Mouse (Mus musculus): ENCODE measurements at regions not wholly inside any gene's neighbourhood (a gene's known extent, or its start where the extent isn't known, plus 50 kb on each side); places are given as distances from the start of the nearest gene placed in this dataset.

DNA sequence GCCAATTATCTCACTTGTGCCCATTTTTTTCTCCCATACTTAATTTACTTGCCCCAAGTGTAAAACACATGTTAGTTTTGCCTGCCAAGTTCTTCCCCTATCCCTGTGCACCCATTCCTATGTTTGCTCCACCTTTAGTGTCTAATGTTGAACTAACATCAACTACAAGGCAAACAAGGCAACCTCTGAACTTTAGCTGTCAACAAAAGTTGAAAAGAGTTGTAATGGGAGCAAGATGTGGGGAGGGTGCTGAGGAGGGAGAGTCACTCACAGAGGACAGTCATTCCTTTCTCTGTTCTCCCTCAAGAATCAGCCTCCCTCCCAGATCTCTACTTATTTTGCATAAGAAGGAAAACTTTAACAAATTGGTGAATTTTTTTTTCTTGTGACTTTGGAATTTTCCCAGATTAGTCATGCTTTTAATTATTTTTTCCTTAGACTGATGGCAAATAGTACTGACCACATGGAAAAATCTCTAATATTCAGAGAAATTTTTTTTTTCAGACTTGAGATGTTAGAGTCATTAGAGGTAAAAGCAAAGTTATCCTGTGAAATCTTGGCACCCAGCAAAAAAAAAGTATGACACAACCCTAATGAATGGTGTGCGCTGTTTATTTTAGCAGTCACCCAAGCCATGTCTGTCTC lies 2710.6 kb upstream of the Gm7489 start:
- TF ChIP-seq EP300 (IDR thresholded peaks at IDR 0.05) = no peak
- TF ChIP-seq CTCF (IDR thresholded peaks at IDR 0.05) = no peak
- H3K27ac ChIP-seq (ENCODE audit: low read length) = no peak overlapping the region
- 92% methylated on average over 1 of the region's 1 CpGs for WGBS
- no peaks in the 10 kb centered on the region for H3K36me3 ChIP-seq (ENCODE audit: insufficient read depth, low read length)
- no peaks in the 10 kb centered on the region for H3K9me3 ChIP-seq (ENCODE audit: low read length)
- H3K9ac ChIP-seq (replicated peaks; ENCODE audit: low read depth) = no peak overlapping the region
- H3K4me2 ChIP-seq (replicated peaks; ENCODE audit: low read depth, low read length) = no peak overlapping the region
- H3K4me1 ChIP-seq (ENCODE audit: insufficient read depth, low read depth, low read length) = no peaks in the 10 kb centered on the region
- H3K4me3 ChIP-seq (ENCODE audit: low read depth, low read length) = no peak overlapping the region
- no peaks in the 10 kb centered on the region for H3K27me3 ChIP-seq (replicated peaks; ENCODE audit: insufficient read depth, low read length)
- ATAC-seq (no peak), DNase-seq (ENCODE audit: low spot score) (no peak)

- DNase-seq (ENCODE audit: low spot score) (no peak), ATAC-seq (no peak)
- TF ChIP-seq EP300 (IDR thresholded peaks at IDR 0.05) (no peak), CTCF (IDR thresholded peaks at IDR 0.05) (no peak)
- H3K36me3 ChIP-seq (ENCODE audit: insufficient read depth, low read length) = no peaks in the 10 kb centered on the region
- 69% methylated on average over 2 of the region's 2 CpGs for WGBS
- no peaks in the 10 kb centered on the region for H3K4me1 ChIP-seq (ENCODE audit: insufficient read depth, low read depth, low read length)
- no peaks in the 10 kb centered on the region for H3K9me3 ChIP-seq (ENCODE audit: low read length)
- H3K4me3 ChIP-seq (ENCODE audit: low read depth, low read length) = no peak overlapping the region
- no peak overlapping the region for H3K4me2 ChIP-seq (replicated peaks; ENCODE audit: low read depth, low read length)
- H3K27ac ChIP-seq (ENCODE audit: low read length) = no peak overlapping the region
- no peak overlapping the region for H3K9ac ChIP-seq (replicated peaks; ENCODE audit: low read depth)
- H3K27me3 ChIP-seq (replicated peaks; ENCODE audit: insufficient read depth, low read length) = no peaks in the 10 kb centered on the region
These were observed 2708.2 kb upstream of the Gm7489 start for GRCm38 (mm10) chr15:51176466-51176865.

- no peak overlapping the region for H3K4me2 ChIP-seq (replicated peaks; ENCODE audit: low read depth, low read length)
- no peak for ATAC-seq
- H3K27me3 ChIP-seq (replicated peaks; ENCODE audit: insufficient read depth, low read length) = no peaks in the 10 kb centered on the region
- H3K9ac ChIP-seq (replicated peaks; ENCODE audit: low read depth) = no peak overlapping the region
- WGBS = 80% methylated on average over 3 of the region's 3 CpGs
- TF ChIP-seq EP300 (IDR thresholded peaks at IDR 0.05) (no peak), CTCF (IDR thresholded peaks at IDR 0.05) (no peak)
- no peak overlapping the region for H3K27ac ChIP-seq (ENCODE audit: low read length)
- no peak overlapping the region for H3K4me3 ChIP-seq (ENCODE audit: low read depth, low read length)
- DNase-seq (ENCODE audit: low spot score) = no peak
- H3K36me3 ChIP-seq (ENCODE audit: insufficient read depth, low read length) = no peaks in the 10 kb centered on the region
- no peaks in the 10 kb centered on the region for H3K9me3 ChIP-seq (ENCODE audit: low read length)
- no peaks in the 10 kb centered on the region for H3K4me1 ChIP-seq (ENCODE audit: insufficient read depth, low read depth, low read length)
These were observed 2695.6 kb upstream of the Gm7489 start for GRCm38 (mm10) chr15:51189134-51189533.

DNA sequence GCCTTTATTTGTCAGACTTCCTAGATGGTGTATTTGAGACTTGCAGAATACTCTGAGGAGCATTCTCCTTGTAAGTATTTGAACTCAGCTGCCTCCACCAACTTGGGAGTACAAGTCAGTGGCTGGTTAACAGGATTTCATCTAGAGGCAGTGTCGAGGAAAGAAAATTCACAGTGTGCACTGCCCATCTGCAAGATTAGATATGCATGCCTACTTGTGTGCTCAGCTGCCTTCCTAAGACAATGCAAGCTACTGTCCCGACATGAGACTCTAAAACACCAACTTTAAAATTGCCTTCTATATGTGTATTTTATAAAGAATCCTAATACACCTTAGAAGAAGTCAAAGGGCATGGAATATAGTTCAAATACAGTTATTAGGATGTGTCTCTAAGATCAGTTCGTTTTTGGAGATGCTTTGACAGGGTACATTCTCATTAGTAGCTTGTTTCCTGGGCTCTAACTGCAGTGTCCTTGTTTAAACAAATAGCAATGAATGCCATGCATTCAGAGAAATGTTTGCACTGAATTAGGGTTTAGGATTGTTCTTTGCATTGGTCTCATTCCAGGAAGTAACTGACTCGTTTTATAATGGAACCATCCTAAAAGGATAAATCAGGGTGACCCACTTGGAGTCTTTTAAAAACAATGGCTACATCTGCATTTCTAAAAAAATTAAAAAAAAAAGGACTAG lies 2687.1 kb upstream of the Gm7489 start:
- no peaks in the 10 kb centered on the region for H3K36me3 ChIP-seq (ENCODE audit: insufficient read depth, low read length)
- ATAC-seq (no peak), DNase-seq (ENCODE audit: low spot score) (no peak)
- H3K27ac ChIP-seq (ENCODE audit: low read length) = no peak overlapping the region
- H3K27me3 ChIP-seq (replicated peaks; ENCODE audit: insufficient read depth, low read length) = no peaks in the 10 kb centered on the region
- no peak overlapping the region for H3K4me3 ChIP-seq (ENCODE audit: low read depth, low read length)
- 40% methylated on average over 4 of the region's 4 CpGs for WGBS
- H3K9ac ChIP-seq (replicated peaks; ENCODE audit: low read depth) = no peak overlapping the region
- H3K4me1 ChIP-seq (ENCODE audit: insufficient read depth, low read depth, low read length) = no peaks in the 10 kb centered on the region
- no peaks in the 10 kb centered on the region for H3K9me3 ChIP-seq (ENCODE audit: low read length)
- no peak for TF ChIP-seq EP300 (IDR thresholded peaks at IDR 0.05)
- no peak for TF ChIP-seq CTCF (IDR thresholded peaks at IDR 0.05)
- no peak overlapping the region for H3K4me2 ChIP-seq (replicated peaks; ENCODE audit: low read depth, low read length)

DNA sequence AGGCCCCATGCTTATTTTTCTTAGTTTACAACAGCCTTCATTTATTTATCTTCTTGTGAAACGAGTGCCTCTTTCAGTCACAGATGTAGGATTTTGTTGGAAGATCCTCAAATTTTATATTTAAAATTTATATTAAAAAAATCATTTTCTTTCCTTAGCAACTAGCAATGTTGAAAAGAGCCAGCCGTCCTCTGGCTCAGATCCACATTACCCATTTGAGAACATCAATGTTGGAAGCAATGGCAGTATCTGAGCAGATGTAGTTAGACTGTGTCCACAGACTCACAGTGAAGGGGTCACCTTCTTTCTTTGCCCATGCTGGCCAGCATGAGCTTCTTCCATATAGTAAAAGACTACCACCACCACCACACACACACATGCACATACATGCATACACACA lies 2681.4 kb upstream of the Gm7489 start:
- H3K4me1 ChIP-seq (ENCODE audit: insufficient read depth, low read depth, low read length) = no peaks in the 10 kb centered on the region
- no peak for ATAC-seq
- no peak for DNase-seq (ENCODE audit: low spot score)
- TF ChIP-seq CTCF (IDR thresholded peaks at IDR 0.05) (no peak), EP300 (IDR thresholded peaks at IDR 0.05) (no peak)
- no peak overlapping the region for H3K27ac ChIP-seq (ENCODE audit: low read length)
- no peak overlapping the region for H3K9ac ChIP-seq (replicated peaks; ENCODE audit: low read depth)
- no peaks in the 10 kb centered on the region for H3K9me3 ChIP-seq (ENCODE audit: low read length)
- 63% methylated on average over 2 of the region's 2 CpGs for WGBS
- H3K4me3 ChIP-seq (ENCODE audit: low read depth, low read length) = no peak overlapping the region
- no peaks in the 10 kb centered on the region for H3K27me3 ChIP-seq (replicated peaks; ENCODE audit: insufficient read depth, low read length)
- no peak overlapping the region for H3K4me2 ChIP-seq (replicated peaks; ENCODE audit: low read depth, low read length)
- H3K36me3 ChIP-seq (ENCODE audit: insufficient read depth, low read length) = no peaks in the 10 kb centered on the region

DNA sequence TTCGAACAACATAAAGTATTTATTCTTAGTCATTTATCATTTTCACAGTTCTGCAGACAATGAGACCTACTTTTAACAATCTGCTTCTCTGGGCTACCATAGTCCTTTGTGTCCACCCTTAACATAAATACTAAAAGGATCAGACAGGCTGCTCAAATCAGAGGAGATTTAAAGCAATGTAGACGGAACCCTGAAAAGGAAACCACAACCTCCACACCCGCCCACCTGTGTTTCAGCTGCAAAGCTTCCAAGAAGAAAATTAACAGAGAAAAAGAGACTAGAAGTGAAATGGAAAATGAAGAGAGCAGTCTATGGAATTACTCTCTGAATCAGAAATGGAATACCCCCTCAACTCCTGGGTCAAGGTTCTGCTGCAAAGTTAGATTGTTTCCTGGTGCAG lies 2678.7 kb upstream of the Gm7489 start:
- no peak for DNase-seq (ENCODE audit: low spot score)
- ATAC-seq = no peak
- no peaks in the 10 kb centered on the region for H3K4me1 ChIP-seq (ENCODE audit: insufficient read depth, low read depth, low read length)
- no peaks in the 10 kb centered on the region for H3K36me3 ChIP-seq (ENCODE audit: insufficient read depth, low read length)
- H3K9me3 ChIP-seq (ENCODE audit: low read length) = no peaks in the 10 kb centered on the region
- WGBS = 70% methylated on average over 3 of the region's 3 CpGs
- no peak for TF ChIP-seq EP300 (IDR thresholded peaks at IDR 0.05)
- no peak overlapping the region for H3K4me3 ChIP-seq (ENCODE audit: low read depth, low read length)
- no peak overlapping the region for H3K27ac ChIP-seq (ENCODE audit: low read length)
- no peaks in the 10 kb centered on the region for H3K27me3 ChIP-seq (replicated peaks; ENCODE audit: insufficient read depth, low read length)
- no peak overlapping the region for H3K9ac ChIP-seq (replicated peaks; ENCODE audit: low read depth)
- H3K4me2 ChIP-seq (replicated peaks; ENCODE audit: low read depth, low read length) = no peak overlapping the region

All from lung, postnatal 0 days (tissue).